Mouse (Mus musculus): ENCODE data around the gene Hs6st1.
A peak's percentile ranks its signal among the peaks of the same experiment; 100 is the strongest.

The Hs6st1 gene

GRCm38 (mm10) chr1:36064861-36065760 lies 3.1 kb upstream of the Hs6st1 start:
- peak; percentile 96 for DNase-seq (ENCODE audit: inconsistent ontology term)

DNA sequence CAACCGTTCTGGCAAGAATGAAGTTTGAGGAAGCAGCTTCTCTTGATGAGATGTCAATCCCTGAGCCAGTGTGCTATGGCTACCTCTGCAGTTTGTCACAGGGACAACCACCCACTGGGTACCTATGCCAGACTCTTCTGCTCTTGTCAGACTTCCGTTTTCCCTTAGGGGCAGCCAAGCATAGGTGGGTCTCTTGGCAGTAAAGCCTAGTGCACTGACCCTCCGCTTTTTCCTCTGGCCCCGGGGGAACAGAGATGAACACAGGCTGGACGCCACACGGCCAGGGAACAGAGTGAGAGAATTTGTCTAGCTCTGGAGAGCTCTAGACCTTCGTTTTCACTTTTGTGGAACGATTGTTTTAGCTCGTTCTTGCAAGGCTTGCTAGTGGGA lies 2.4 kb upstream of the Hs6st1 start:
- no peak for DNase-seq (ENCODE audit: inconsistent ontology term)

DNA sequence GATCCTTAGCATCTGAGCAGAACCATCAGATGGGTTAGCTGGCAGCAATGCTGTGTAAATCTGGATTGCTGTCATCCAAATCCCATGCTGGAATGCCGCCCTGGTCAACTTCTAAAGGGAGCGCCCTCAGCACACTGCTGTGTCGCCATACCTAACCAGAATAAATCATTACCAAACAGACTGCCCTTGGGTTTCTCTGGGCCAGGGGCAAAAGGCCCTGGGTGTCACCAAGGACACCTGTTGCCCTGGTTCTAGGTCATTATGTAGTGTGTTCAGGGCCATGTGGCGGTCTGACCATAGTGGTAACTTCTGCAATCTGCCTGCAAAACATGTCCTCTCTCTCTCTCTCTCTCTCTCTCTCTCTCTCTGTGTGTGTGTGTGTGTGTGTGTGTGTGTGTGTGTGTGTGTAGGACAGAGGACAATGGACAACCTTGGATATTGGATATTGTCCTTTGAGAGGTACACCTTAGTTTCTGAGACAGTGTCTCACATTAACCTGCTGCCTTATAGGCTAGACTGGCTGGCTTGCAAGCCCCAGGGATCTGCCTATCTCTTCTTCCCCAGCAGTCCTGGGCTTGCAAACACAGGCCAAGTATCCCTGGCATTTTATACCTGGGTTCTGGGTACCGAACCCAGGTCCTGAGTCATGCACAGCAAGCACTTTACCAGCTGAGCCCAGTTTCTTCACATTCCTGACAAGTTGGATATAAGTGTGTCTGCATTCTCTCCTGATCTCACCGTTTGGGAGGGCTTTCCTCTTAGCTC lies 1.8 kb upstream of the Hs6st1 start:
- DNase-seq (ENCODE audit: inconsistent ontology term), result no peak

DNA sequence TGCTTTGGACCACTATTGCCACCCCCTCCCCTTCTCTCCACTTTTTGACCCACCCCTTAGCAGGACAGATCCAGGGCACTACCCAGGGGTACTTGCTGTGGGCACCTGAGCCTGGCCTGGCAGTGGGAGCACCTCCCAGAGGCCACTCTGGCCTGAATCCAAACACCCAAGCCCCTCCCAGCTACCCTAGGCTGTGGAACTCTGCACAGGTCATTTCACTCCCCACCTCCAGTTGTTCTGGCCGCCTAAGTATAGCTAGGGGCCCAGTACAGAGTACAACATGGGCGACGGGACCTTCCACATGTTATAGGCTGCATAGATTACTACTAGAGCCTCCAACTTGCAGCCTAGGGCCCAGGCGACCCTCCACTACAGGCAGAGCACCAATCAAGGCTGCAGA lies 999 bp upstream of the Hs6st1 start:
- DNase-seq (ENCODE audit: inconsistent ontology term), result no peak

DNA sequence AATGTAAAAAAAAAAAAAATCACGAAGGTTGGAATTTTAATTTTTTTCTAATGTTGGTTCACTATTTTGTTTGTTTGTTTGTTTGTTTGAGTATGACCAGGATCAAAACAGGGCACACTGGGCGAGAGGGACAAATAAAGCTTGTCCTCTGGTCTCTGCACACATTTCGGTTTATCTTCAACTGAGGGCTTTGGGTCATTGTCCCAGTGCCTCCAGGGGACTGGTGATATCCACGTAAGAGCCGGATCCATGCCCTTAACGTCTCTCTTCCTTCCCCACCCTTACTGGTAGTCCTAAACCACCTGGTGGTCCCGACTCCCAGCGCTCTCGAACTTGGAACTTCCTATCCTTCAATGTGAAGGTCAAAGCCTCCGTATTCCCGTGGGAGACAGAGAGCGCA lies 589 bp upstream of the Hs6st1 start:
- no peak for DNase-seq (ENCODE audit: inconsistent ontology term)

GRCm38 (mm10) chr1:36068531-36069120 lies 426 bp downstream of the Hs6st1 start:
- peak; percentile 79 for DNase-seq (ENCODE audit: inconsistent ontology term)

DNA sequence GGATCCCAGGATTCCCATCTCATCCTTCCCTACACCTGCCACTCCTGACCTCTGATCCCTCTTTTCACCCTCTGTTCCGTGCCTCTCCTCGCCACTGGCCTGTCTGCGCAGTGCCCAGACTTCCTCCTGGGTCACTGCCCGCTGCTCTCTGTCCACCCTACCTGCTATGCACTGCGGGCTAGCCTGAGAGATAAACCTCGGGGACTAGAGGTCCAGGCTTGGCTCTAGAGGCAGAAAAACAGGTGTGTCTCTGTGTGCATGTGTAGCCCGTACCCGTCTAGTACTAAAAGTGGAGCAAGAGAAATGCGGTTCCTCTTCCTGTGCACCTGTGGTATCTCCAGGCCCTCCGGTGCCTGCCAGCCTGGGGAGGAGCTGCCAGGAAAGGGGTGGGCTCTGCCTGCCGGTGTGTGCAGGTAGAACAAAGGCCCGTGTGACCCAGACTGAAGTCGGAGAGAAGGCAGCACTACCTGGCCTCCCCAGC lies 1.1 kb downstream of the Hs6st1 start:
- DNase-seq (ENCODE audit: inconsistent ontology term), result no peak

GRCm38 (mm10) chr1:36070190-36070589 lies 2.0 kb downstream of the Hs6st1 start:
- DNase-seq (ENCODE audit: inconsistent ontology term), result no peak

- no peak for DNase-seq (ENCODE audit: inconsistent ontology term)
Observed at GRCm38 (mm10) chr1:36070740-36071139, 2.5 kb downstream of the Hs6st1 start.

- DNase-seq (ENCODE audit: inconsistent ontology term), result no peak
Observed at GRCm38 (mm10) chr1:36071176-36071575, 3.0 kb downstream of the Hs6st1 start.

GRCm38 (mm10) chr1:36071611-36072010 lies 3.4 kb downstream of the Hs6st1 start:
- no peak for DNase-seq (ENCODE audit: inconsistent ontology term)

GRCm38 (mm10) chr1:36072588-36073556 lies 4.7 kb downstream of the Hs6st1 start:
- no peak for DNase-seq (ENCODE audit: inconsistent ontology term)

- no peak for DNase-seq (ENCODE audit: inconsistent ontology term)
Observed at GRCm38 (mm10) chr1:36073566-36073965, 5.4 kb downstream of the Hs6st1 start.

GRCm38 (mm10) chr1:36074197-36074596 lies 6.0 kb downstream of the Hs6st1 start:
- no peak for DNase-seq (ENCODE audit: inconsistent ontology term)

DNA sequence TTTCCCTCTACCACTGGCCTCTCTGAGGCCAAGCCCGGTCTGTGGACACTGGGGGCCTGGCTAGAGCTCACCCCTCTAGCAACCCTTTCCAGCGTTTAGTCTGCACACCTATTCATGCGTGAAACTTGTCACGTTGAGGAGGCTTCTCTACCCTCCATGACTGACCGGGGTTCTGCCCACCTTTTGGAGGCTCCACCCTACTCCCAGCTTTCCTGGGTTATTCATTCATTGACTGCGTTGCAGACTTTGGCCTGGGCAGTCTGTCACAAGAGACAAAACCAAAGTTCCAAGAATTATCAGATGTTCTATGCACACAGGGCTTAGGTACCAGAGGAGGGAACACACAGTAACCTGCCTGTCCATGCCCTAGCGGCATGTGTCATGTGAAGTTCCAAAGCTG lies 6.8 kb downstream of the Hs6st1 start:
- no peak for DNase-seq (ENCODE audit: inconsistent ontology term)

DNA sequence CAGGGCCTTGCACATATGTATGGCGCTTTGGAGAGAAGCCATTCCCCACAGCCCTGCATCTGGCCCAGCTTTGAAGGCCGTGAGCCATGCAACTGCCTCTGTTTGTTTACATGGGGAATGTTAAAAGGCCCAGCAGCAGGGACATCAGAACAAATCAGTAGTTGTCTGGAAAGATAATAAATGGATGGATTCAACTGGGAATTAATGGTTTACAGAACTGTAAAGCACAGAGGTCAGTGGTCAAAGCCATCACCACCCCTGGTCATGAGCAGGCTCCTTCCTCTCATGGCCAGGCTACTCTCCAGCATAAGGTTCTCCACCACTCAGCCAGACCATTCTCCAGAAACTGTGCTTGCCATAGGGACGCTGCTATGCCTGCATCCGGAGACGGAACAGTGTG lies 7.5 kb downstream of the Hs6st1 start:
- DNase-seq (ENCODE audit: inconsistent ontology term), result no peak

DNA sequence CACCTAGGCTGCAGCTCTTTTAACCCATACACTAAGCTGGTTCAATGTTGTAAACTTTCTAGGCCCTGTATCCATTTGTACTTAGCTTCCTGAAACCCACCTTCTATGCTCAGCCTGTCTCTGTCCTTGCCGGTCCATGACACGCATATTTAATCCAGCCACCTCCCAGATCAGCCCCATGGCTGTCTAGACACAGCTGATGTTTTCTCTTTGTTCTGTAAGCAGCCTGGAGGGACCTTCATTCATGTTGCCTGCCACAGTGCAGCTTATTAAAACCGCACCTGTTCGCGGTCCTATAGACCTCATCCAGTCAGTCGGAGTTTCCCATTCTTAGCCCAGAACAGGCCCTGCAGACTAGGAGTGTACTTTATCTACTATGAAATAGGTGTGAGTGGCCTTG lies 8.9 kb downstream of the Hs6st1 start:
- DNase-seq (ENCODE audit: inconsistent ontology term), result no peak

DNA sequence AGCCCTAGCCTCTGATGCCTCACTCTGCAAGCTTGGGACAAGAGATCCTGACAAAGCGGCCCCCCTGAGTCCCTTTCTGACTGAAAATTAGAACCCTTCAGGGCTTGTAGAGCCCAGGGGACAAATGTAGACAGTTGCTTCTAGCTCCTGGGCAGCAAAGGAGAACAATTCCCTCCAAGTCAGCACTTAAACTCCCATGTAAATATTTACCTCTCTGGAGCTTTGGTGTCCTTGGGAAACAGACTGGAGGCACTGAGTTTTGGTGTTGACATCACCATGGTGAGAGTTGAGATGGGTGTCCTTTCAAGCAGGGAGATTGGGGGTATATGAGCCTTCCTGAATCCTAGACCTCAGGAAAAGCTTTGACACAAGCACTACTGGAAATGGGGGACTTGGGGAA lies 10.1 kb downstream of the Hs6st1 start:
- no peak for DNase-seq (ENCODE audit: inconsistent ontology term)

- DNase-seq (ENCODE audit: inconsistent ontology term), result no peak
Observed at GRCm38 (mm10) chr1:36079679-36080078, 11.5 kb downstream of the Hs6st1 start.

DNA sequence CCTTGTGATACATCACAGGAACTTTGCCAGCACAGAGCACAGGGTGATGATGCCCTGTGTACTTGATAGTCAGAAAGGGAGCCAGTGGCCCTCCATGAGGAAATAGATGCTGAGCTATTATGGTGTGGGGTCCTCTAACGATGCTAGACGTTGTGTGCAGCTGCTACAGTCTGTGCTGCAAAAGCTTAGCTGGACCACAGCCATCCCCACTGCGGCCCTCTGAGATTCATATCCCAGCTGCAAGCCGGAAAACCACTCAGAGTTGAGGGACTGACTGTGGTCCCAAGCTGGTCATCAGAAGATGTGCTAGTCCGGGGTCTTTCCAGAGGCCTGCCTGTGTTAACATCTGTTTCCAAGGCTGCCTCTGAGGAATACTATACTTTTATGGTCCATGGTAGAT lies 12.8 kb downstream of the Hs6st1 start:
- no peak for DNase-seq (ENCODE audit: inconsistent ontology term)

DNA sequence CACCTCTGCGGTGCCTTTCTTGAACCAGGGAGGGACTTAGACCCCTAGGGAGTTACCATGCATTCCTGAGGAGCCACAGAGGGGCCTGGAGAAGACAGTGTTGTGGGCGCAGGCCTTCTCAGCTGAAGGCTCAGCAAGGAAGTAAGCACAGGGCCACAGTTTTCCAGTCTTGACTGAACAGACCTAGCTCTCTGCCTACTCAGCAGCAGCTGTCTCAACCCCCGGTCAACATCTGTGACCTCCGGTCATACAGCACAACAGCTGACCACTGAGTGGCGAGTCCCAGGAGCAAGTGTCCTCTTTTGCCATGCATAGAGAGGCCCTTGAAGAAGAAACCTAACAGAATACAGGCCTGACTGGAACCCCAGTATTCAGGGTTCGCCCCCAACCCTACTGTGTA lies 14.0 kb downstream of the Hs6st1 start:
- no peak for DNase-seq (ENCODE audit: inconsistent ontology term)
